Mouse (Mus musculus): ENCODE data around the gene Kif13a.

Kif13a gene

DNA sequence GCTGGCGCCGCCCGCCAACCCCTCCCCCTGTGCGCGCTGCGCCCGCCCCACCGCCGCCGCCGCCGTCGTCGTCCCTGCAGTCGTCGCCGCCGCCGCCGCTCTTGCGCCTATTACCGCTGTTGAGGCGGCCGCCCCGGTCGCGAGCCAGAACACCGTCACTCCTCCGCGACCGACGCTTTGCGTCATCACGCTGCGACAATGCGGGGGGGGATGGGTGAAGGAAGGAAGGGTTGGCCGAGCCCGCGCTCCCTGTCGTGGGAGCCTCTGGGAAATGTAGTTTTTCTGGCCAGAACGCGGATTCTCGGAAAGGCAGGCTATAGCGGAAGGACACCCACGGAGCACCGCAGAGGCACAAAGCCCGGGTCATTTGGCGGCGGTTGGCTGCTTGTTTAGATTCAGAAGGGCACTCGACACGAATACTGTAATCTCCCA, 201.8 kb downstream of the Kif13a start, which contains the start of gene Nup153:
Nup153 (minus strand) TSS at position 104 of the 432 bp plus-strand sequence.
- peak; percentile 99 for DNase-seq (ENCODE audit: low spot score)

DNA sequence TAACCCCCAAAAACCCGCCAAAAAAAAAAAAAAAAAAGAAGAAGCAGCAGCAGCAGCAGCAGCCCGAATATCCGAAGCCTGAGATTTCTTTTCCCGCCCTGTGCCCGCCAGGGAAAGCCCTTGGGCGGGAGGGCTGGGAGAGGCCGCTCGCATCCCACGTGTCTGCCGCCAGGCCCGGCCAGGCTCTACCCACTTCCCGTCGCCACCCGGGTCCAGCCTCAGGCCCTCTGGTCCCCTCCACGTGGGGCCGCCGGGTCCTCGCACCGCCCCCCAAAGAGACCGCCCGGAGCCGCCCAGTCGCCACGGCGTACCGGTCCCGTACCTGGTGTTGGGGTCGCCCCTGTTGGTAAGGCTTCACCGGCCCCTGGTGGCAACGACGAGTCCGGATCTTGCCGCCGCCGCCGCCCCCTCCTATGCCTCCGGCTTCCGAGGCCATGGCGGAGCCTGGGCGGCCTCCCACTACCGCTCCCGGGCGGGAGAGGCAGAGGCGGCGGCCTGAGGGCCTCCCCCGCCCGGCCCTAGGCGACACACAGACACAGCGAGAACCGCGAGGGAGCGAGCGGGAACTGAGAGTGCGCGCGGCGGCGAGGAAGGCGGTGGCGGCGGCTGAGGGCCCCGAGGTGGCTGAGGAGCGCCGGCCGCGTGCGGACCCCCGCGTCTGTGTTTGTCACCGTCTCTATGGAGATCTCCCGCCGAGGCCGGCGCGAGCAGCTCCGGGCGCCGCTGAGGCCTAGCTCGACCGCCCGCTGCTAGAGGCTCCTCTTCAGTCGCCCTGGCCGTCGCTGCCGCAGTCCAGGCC, 202.4 kb downstream of the Kif13a start:
- DNase-seq (ENCODE audit: low spot score) = peak; percentile 75

DNA sequence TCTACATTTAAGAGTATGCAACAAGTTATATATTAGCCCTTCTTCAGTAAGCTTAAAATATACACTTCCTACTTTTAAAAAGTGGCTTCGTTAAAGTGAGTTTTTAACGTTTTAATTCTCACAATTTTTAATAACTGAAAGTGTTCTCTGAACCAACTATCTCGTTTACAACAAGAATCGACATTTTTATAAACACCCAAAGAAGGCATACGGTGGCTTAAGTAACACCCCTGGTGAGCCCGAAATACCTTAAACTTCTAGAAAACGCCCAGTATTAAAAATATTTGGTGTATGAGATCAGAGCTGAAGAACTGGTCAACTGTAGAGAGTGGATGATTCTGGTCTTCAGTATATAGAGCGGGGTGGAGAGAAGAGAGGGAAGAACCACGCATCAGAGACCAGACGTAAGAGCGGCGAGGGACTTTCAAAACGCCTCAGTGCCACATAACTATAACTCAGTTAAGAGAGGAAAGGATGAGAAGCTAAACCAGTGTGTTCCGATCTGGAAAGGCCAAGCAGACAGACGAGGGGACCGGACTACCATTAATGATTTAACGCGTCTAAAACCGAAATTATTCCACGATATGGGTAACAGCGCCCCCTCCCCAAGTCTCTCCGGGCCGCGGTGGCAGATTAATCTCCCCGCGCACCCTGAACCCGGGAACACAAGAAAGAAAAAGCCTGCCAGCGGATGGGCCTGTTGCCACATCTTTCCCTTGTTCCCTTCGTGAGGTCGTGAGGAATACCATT, 203.2 kb downstream of the Kif13a start:
- peak; percentile 23 for DNase-seq (ENCODE audit: low spot score)

DNA sequence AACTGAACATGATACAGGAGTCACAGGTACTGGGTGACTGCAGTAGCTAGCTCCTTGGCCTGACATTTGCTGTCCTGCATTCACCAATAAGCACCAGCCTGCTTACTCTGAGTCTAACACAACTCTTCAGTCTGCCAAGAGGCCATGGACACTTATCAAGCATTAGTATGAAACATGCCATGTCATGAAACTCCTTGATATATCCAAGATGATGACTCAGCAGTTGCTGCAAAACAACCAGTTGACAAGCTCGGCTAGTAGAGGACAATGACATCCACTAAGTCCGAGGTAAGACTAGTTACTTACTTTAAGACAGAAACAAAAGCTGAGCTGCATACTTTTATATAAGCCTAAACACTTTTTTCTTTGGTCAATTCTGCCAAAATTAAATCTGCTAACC, 204.4 kb downstream of the Kif13a start:
- DNase-seq (ENCODE audit: low spot score) = no peak

DNA sequence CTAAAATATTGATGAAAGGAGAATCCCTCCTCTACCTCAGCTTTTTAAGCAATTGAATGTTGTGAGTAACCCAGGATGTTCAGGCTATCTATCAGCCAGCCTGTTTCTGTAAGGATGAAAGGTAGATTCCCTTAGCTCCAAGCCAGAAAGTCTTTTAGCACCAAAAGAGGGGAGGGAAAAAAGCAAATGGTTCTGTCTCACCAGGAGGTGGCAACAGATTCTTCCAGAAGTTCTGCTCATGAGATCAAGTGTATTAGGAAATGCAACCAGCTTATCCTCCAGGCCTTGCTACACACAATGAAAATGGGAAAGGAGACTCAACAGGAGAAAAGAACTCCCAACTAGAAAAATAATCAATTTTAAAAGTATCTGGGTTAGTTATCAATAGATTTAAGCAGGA, 205.3 kb downstream of the Kif13a start:
- DNase-seq (ENCODE audit: low spot score) = peak; percentile 24

DNA sequence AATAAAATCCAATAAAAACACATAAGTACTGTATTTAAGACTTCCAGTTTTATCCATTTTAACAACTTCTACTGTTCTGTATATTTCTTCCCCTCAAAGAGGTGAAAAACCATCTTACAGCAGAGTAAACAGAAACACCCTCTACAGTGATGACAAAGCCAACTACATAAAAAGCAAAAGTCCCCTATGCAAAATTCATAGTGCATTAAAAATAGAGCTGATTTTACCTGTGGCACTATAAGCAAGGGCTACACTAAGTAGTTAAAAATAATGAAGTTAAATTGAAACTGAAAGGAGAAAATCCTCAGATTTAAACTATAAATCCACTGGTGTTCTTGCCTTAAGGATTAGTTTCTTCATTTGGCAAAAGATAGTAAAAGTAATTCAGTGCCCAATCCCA, 208.7 kb downstream of the Kif13a start:
- DNase-seq (ENCODE audit: low spot score) = no peak

DNA sequence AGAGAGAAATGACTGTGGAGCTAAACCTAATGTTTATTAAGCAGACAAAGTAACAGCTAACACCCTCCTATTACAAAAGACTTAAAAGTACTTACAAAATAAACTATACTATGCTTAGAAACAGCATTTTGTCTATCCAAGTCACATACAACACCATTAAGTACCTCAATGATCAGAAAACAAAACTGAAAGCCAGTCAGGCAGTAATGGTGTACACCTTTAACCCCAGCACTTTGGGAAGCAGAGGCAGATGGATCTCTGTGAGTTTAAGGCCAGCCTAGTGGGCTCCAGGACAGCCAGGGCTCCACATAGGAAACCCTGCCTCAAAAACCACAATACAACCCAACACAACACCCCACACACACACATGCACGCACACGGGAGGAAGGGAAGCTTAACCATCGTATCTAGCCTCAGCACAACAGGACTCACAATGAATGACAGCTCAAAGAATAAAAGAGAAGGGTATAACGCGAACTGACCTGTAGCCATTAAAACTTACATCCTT, 210.7 kb downstream of the Kif13a start:
- no peak for DNase-seq (ENCODE audit: low spot score)

DNA sequence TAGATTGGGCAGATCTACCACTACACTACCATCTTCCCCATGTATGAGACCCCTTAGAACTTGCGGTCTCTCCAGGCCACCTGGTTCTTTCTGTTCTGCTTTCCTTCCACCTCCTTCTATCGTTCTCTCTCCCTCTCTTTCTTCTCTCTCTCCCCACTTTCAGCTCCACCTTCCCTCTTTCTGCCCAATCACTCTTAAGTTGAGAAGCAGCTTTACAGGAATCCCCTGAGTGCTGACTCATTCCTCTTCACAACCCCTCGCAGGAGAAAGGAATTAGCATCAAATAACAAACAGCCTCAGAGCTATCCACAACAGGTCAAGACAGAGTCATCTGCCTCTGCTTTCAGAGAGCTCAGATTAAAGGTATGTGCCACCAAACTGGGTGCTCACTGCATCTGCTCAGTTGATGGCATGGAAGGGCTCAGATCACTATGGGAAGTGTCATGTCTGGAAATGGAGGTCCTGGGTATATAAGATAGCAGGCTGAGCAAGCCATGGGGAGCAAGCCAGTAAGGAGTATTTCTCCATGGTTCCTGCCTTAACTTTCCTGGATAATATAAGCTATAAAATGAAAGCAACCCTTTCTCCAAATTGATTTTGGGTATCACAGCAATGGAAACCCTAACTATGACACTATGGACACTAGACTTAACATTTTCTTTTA, 213.6 kb downstream of the Kif13a start:
- DNase-seq (ENCODE audit: low spot score) = no peak

DNA sequence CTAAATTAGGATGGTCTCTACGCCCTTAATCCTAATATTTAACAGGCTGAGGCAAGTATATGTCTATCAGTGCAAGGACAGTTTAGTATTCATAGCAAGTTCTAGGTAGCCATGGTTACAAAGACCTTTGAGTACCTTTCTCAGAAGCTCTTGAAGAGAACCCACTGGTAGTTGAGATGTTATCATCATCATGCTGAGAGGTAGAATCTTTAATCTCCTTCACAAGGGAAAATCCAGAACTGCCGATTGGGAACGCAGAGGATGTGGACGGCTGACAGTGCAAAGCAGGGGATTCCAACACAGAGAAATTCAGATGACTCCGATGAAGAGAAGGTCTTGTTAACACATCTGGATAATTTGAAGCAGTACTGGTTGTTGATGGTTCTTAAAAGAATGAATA, 216.2 kb downstream of the Kif13a start:
- DNase-seq (ENCODE audit: low spot score) = no peak

DNA sequence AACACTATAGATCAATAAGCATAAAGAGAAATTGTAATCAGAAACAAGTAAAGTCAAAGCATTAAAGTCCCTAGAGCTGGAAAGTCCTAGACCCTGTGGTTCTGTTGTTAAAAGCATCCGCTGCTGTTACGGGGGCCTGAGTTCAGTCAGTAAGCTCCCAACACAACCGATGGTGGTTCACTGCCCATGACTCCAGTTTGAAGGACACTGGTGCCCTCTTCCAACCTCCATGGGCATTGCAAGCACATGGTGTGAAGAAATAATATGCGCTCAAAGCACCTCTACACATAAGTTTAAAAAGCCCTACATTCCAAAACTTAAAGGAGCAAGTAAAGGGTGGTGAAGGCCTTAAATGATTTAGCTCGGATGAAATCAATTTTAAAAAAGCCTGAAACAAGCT, 226.5 kb downstream of the Kif13a start:
- peak; percentile 48 for DNase-seq (ENCODE audit: low spot score)

DNA sequence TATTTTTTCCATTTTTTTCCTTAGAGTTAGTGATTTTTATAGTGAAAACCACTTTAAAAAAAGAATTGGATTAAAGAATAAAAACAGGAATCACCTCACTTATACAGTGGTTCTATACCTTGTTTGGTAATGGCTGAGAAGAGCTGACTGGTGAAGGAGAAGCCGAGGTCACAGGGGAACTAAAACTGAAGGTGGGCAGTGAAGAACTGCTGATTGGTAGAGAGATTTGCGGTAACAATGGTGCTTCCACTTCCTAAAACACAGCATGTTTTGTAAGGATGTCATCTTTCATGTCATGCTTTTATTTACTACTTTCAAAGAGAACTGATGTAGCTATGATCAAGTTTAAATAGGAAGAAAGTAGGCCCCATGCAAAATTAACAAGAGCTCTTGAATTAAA, 228.2 kb downstream of the Kif13a start:
- no peak for DNase-seq (ENCODE audit: low spot score)

DNA sequence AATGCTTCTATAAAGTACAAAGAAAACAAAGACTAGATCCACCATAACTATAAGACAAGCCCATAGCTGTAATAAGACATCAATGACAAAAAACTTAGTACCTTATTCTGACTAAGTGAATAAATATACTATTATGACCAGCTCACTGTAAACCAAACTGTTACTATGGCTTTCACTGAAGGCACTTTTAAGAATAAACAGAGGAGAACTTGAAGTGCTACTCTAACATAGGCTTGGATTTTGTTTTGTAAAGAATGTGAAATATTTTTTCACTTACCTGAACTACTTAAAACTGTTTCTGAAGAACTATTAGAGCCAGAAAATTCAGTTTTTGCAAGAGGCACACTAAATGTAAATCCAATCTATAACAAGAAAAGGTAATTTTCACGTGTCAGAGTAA, 230.3 kb downstream of the Kif13a start:
- no peak for DNase-seq (ENCODE audit: low spot score)
